Mouse (Mus musculus) megakaryocyte, adult 5-6 weeks (primary cell): Measurements from ENCODE around the gene Arl8a. TPM values are rescaled to one million over a fixed set of nuclear protein-coding genes. Genes with fewer than 3 reads are reported as not detected.

ENCODE experiments used
- ATAC-seq: 2 replicates; pipeline ENCODE4 v1.8.0; 2016; ENCODE audit warnings: mild to moderate bottlenecking, inconsistent platforms; ENCODE audit not compliant: poor library complexity, severe bottlenecking
- total RNA-seq, 2 experiments: library from RNA; stranded (forward) in 1 of 2; stranded (reverse) in 1 of 2; fragments of 153-499, 151-499 nt in 1 of 2; fragments of 221-1000, 200-1000 nt in 1 of 2; gene quantifications; 2 replicates each; pipeline versions ENCODE4 v1.2.3 to v1.2.4; 2015 to 2017

Arl8a gene
- total RNA-seq, 2 experiments from 2014 or later, result 37.1 to 83.3 TPM

- ATAC-seq, result peak; percentile 31
Observed at GRCm38 (mm10) chr1:135132893-135133369, 13.7 kb upstream of the Arl8a start.

- ATAC-seq, result 0 out of 2 replicates have a peak, but pooled peaks have one; percentile 7
Observed at GRCm38 (mm10) chr1:135133678-135134435, 12.8 kb upstream of the Arl8a start.

- no peak for ATAC-seq
Observed at GRCm38 (mm10) chr1:135135111-135135787, 11.4 kb upstream of the Arl8a start.

DNA sequence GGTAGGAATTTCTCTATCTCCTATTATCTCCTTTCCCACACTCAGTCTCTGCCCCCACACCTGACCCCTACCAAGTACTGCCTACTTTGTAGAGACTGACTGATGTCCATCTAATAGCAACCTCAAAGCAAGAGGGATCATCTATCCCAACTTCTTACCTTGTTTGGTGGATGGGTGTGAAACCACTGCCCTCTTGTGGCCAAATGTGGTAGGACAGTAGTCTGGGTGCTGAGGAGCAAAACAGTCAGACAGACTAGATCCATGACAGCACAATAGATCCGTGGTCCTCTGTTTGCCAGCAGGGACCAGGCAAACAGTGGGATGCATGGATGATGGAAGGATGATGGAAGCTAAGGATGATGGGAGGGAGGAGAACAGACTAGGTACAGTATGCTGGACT, 10.1 kb upstream of the Arl8a start:
- peak; percentile 37 for ATAC-seq

DNA sequence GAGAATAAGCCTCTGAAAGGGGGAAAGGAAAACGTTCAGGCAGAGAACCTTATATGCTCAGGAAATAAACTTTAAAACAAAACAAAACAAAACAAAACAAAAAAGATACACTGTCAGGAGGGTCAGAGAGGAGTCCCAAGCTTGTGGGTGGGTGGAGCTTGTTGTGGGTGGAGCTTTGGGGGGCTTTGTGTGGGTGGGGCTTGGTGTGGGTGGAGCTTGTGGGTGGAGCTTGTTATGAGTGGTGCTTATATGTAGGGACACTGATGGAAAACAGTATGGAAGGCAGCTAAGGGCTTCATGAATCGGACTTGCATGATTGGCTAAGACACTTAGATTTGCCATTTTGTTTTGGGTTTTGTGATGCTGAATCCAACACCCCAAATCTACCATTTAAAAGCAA, 6.7 kb upstream of the Arl8a start:
- no peak for ATAC-seq

GRCm38 (mm10) chr1:135142452-135142851, 4.2 kb upstream of the Arl8a start:
- no peak for ATAC-seq

DNA sequence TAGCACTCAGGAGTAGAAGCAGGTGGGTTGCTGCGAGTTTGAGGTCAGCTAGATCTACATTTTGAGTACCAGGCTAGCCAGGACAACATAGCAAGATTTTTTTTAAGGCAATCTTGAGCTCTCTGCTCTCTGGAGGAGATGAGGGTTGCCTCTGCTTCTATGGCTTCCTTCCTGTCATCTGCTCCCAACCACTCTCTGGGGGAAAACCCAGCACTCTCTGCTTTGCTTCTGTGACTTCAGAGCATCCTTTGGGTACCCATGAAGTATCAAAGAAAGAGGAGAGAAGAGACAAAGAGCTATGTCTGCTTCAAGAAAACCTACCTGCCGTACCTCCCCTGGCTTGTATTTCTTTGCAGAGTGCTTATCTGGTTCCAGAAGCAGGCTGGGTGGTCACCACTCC, 2.7 kb upstream of the Arl8a start:
- no peak for ATAC-seq

DNA sequence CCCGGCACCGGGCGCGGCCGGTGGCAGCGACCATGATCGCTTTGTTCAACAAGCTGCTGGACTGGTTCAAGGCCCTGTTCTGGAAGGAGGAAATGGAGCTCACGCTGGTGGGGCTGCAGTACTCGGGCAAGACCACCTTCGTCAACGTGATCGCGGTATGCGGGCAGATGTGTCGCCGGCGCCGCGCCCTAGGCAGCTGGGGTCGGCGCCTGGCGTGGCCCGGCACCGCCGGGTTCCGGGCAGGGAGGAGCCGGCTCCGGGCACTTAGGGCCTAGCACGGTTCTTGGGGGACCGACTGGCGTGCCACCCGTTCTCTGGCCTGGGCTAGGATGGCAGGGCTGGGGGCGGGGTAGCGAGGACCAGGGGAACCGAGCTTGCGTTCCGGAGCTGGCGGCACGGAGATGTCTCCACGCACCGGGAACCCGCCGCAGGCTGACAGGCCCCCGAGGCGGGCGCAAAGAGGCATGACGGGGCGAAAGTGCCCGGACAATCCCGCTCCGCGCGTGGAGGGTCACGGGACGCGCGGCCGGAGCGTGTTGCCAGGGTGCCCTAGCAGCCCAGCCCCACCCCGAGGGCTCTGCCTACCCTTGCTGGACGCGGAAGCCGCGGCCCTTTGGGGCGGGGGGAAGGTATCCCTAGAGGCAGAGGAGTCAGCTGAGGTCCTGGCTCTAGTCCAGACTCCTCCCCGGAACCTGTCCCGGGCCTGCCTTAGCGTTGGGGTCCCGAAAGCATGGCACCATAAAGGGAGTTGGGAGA, 500 bp downstream of the Arl8a start:
- peak; percentile 86 for ATAC-seq

DNA sequence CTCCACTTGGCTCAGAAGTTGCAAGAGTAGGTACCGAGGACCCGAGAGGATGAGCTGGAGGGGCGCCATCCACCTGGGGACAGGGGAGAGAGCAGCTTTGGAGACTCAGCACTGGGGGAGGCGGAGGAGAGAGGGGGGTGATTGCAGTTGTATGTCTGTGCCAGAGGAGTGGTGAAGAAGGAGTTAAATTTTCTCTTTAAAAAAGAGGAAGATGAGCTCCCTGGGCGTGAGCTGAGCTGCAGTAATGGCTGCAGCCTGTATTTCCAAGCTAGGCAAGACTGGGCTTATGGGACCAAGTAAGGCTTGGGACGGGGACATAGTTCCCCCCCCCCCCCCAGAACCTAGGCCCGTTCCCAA, 1.1 kb downstream of the Arl8a start:
- peak; percentile 71 for ATAC-seq

GRCm38 (mm10) chr1:135148476-135148875, 1.9 kb downstream of the Arl8a start:
- ATAC-seq, result no peak

DNA sequence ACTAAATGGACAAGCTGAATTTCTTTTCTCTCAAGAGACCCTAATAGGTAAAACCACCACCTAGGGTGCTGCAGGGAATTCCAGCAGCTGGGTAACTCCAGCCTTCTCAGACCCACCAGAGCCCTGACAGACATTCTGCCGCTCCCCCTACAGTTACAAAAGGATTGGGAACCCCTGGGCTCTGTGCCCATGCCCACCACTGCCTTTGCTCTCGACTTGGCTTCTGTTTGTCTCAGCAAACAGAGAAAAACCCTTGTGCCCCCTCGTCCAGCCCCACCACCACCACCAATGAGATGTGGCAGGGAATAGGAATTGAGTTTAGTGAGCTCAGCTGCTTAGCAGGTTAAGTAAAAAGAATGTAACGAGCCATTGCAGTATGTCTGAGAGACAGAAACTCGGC, 2.4 kb downstream of the Arl8a start:
- ATAC-seq, result no peak

DNA sequence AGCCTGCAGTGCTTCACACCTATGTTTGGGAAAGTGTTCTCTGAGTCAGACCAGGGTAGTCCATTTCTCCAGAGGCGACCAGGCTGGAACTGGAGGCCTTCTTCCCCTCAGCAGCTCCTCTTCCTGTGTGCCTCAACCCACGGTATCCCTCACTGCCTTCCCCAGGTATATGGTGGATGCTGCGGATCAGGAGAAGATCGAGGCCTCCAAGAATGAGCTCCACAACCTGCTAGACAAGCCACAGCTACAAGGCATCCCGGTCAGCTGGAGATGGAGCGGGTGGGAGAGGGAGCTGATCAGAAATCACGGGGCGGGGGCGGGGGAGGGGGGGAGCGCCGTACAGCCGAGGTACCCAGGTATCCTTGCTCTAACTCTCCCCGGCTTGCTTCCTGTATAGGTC, 7.4 kb downstream of the Arl8a start:
- ATAC-seq, result no peak

DNA sequence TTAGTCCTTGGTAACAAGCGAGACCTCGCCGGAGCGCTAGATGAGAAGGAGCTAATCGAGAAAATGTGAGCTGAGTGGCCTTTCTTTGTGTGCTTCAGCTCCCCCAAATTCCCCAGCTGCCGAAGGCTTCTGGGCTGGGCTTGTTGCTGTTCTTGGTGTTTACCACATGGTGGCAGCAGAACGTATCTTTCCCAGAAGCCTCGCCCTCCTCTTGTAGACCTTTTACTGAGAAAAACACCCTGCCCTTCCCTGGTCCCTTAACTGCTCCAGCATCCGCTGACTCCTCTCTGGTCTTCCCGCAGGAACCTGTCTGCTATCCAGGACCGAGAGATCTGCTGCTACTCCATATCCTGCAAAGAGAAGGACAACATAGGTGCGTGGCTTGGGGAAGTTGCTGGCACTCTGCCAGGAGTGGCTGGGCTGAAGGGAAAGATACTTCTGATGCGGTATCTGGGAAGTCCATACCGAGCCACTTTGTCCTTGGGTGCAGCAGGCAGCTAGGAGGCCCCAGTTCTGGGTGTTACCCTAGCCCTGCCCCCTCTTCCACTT, 7.9 kb downstream of the Arl8a start:
- peak; percentile 91 for ATAC-seq

- ATAC-seq, result no peak
Observed at GRCm38 (mm10) chr1:135156300-135156699, 9.7 kb downstream of the Arl8a start.

- ATAC-seq, result no peak
Observed at GRCm38 (mm10) chr1:135158633-135159032, 12.0 kb downstream of the Arl8a start.

DNA sequence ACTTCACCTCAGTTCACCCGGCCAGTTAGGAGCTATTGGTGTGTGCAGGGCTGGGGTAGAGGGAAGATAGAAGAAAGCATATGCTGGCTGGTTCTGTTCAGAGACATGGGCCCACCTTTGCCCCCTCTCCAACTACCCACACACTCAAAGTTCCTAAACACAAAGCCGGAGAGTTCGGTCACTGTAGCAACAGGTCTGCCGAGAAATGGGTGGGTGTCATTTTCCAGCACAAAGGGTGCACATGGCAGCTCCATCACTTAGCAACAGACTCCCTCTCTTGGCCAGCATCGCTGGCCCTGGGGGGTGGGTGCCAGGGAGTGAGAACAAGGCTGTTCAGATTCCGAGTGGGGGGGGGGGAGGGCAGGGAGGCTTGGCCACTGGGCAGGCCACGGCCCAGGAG, 12.4 kb downstream of the Arl8a start:
- no peak for ATAC-seq

- no peak for ATAC-seq
Observed at GRCm38 (mm10) chr1:135159556-135160123, 13.0 kb downstream of the Arl8a start.

GRCm38 (mm10) chr1:135160411-135161050, 13.9 kb downstream of the Arl8a start:
- ATAC-seq, result no peak

- no peak for ATAC-seq
Observed at GRCm38 (mm10) chr1:135162720-135163119, 16.1 kb downstream of the Arl8a start.

DNA sequence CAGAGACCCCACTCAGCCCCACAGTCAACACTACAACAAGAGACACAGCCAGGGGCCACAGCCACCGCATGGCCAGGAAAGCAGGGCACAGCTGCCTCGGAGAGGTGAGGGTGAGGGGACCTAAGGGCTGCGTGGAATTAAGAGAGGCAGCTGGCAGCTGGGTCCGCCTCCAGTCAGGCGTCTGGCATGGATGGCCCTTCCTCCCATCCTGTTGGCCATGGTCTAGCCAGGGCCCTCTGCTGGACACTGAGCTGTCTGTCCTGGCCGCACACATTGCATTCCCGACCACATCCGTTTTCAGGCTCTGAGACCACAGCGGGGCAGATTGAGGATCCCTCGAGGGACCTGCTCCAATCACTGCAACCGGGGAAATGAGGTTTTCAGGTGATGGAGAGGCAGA, 20.8 kb downstream of the Arl8a start, which contains the start of gene Gpr37l1:
Gpr37l1 (minus strand) TSS at position 247 of the 400 bp plus-strand sequence.
- ATAC-seq, result no peak
